Mouse (Mus musculus) MEL (cell line): ENCODE data around the gene Tpm1. TPM values are rescaled to one million over a fixed set of nuclear protein-coding genes. Genes with fewer than 3 reads are reported as not detected.

Source experiments
- DNase-seq: peaks from one replicate; pipeline ENCODE4 v3.0.0; 2011; ENCODE audit warnings: low read depth, low spot score
- H3K27ac ChIP-seq: 2 replicates; pipeline ENCODE4 v1.5.1; 2012; ENCODE audit warnings: low read depth, mild to moderate bottlenecking, control low read depth, low read length, moderate library complexity; ENCODE audit not compliant: control insufficient read depth
- H3K27me3 ChIP-seq, 2 experiments: fragments of 150-350 bp in 1 of 2; sonication (generic) in 1 of 2; 2 replicates each; pipeline ENCODE4 v1.6.1; 2012; ENCODE audit warnings: low read length in 2 of 2, mild to moderate bottlenecking in 2 of 2, improper control_type of control experiment in 1 of 2, moderate library complexity in 1 of 2; ENCODE audit not compliant: insufficient read depth in 2 of 2, control insufficient read depth in 1 of 2
- H3K36me3 ChIP-seq, 2 experiments: 2 replicates each; pipeline ENCODE4 v1.6.1; 2012 to 2014; ENCODE audit warnings: low read length in 2 of 2, improper control_type of control experiment in 1 of 2, inconsistent platforms in 1 of 2, mild to moderate bottlenecking in 1 of 2; ENCODE audit not compliant: insufficient read depth in 2 of 2, control insufficient read depth in 1 of 2
- H3K4me1 ChIP-seq, 2 experiments: fragments of 150-350 bp in 1 of 2; sonication (generic) in 1 of 2; 2 replicates each; pipeline ENCODE4 v1.6.1; 2012; ENCODE audit warnings: low read length in 2 of 2, improper control_type of control experiment in 1 of 2, mild to moderate bottlenecking in 1 of 2; ENCODE audit not compliant: insufficient read depth in 2 of 2, control insufficient read depth in 1 of 2
- H3K4me3 ChIP-seq, 2 experiments: fragments of 150-350 bp in 1 of 2; sonication (generic) in 1 of 2; 2 replicates each; pipeline ENCODE4 v1.5.1; 2012; ENCODE audit warnings: low read depth in 2 of 2, low read length in 2 of 2, mild to moderate bottlenecking in 2 of 2, moderate library complexity in 2 of 2, control low read depth in 1 of 2, improper control_type of control experiment in 1 of 2; ENCODE audit not compliant: control insufficient read depth in 1 of 2, insufficient read depth in 1 of 2
- H3K79me2 ChIP-seq: 2 replicates; pipeline ENCODE4 v1.6.1; 2012; ENCODE audit warnings: mild to moderate bottlenecking, low read length, moderate library complexity; ENCODE audit not compliant: control insufficient read depth, poor library complexity, insufficient read depth
- H3K9ac ChIP-seq: 2 replicates; pipeline ENCODE4 v1.6.1; 2012; ENCODE audit warnings: low read depth, mild to moderate bottlenecking, control low read depth, low read length, moderate library complexity; ENCODE audit not compliant: control insufficient read depth, poor library complexity, severe bottlenecking
- H3K9me3 ChIP-seq: fragments of 150-350 bp; sonication (generic); replicated peaks from 2 replicates; pipeline ENCODE4 v1.6.1; 2012; ENCODE audit warnings: mild to moderate bottlenecking, low read length, improper control_type of control experiment, moderate library complexity; ENCODE audit not compliant: insufficient read depth
- BHLHE40 ChIP-seq: IDR thresholded peaks from 2 replicates; pipeline ENCODE4 v1.6.1; 2012; ENCODE audit warnings: low read depth, mild to moderate bottlenecking, inconsistent platforms, low read length, improper control_type of control experiment, borderline replicate concordance
- CHD1 ChIP-seq: IDR thresholded peaks from 2 replicates; pipeline ENCODE4 v1.6.1; 2012; ENCODE audit warnings: low read depth, mild to moderate bottlenecking, inconsistent platforms, low read length, improper control_type of control experiment
- CHD2 ChIP-seq: IDR thresholded peaks from 2 replicates; pipeline ENCODE4 v1.6.1; 2011; ENCODE audit warnings: low read length, improper control_type of control experiment
- E2F4 ChIP-seq: IDR thresholded peaks from 2 replicates; pipeline ENCODE4 v1.6.1; 2011; ENCODE audit warnings: low read depth, low read length, improper control_type of control experiment, borderline replicate concordance
- ELF1 ChIP-seq: IDR thresholded peaks from 2 replicates; pipeline ENCODE4 v1.6.1; 2014; ENCODE audit warnings: low read depth, mild to moderate bottlenecking, inconsistent platforms, low read length, improper control_type of control experiment, moderate library complexity
- EP300 ChIP-seq, 2 experiments: IDR thresholded peaks; 2 replicates each; pipeline ENCODE4 v1.6.1; 2011; ENCODE audit warnings: improper control_type of control experiment in 2 of 2, low read length in 2 of 2, low read depth in 1 of 2, mild to moderate bottlenecking in 1 of 2
- ETS1 ChIP-seq: IDR thresholded peaks from 2 replicates; pipeline ENCODE4 v1.6.1; 2012; ENCODE audit warnings: low read depth, mild to moderate bottlenecking, inconsistent platforms, low read length, improper control_type of control experiment, moderate library complexity
- GABPA ChIP-seq: IDR thresholded peaks from 2 replicates; pipeline ENCODE4 v1.6.1; 2012; ENCODE audit warnings: low read depth, mild to moderate bottlenecking, inconsistent platforms, low read length, improper control_type of control experiment, moderate library complexity
- GATA1 ChIP-seq: IDR thresholded peaks from 2 replicates; pipeline ENCODE4 v1.6.1; 2011; ENCODE audit warnings: low read depth, low read length, improper control_type of control experiment
- HCFC1 ChIP-seq: IDR thresholded peaks from 2 replicates; pipeline ENCODE4 v1.6.1; 2012; ENCODE audit warnings: low read depth, mild to moderate bottlenecking, inconsistent platforms, low read length, improper control_type of control experiment, moderate library complexity
- JUND ChIP-seq: IDR thresholded peaks from 2 replicates; pipeline ENCODE4 v1.6.1; 2011; ENCODE audit warnings: low read depth, mild to moderate bottlenecking, improper control_type of control experiment, low read length
- KAT2A ChIP-seq: conservative IDR thresholded peaks from 2 replicates; pipeline ENCODE4 v1.6.1; 2012; ENCODE audit warnings: low read depth, low read length, improper control_type of control experiment, inconsistent platforms
- MAZ ChIP-seq: IDR thresholded peaks from 2 replicates; pipeline ENCODE4 v1.6.1; 2012; ENCODE audit warnings: low read depth, mild to moderate bottlenecking, inconsistent platforms, low read length, improper control_type of control experiment
- MEF2A ChIP-seq: IDR thresholded peaks from 2 replicates; pipeline ENCODE4 v1.6.1; 2014; ENCODE audit warnings: low read depth, mild to moderate bottlenecking, inconsistent platforms, low read length, improper control_type of control experiment; ENCODE audit not compliant: poor library complexity, insufficient replicate concordance, severe bottlenecking; ENCODE audit errors: extremely low read depth
- MXI1 ChIP-seq: IDR thresholded peaks from 2 replicates; pipeline ENCODE4 v1.6.1; 2011; ENCODE audit warnings: mild to moderate bottlenecking, low read depth, low read length, improper control_type of control experiment
- MYB ChIP-seq: IDR thresholded peaks from 2 replicates; pipeline ENCODE4 v1.6.1; 2011; ENCODE audit warnings: mild to moderate bottlenecking, low read depth, low read length, improper control_type of control experiment
- MYC ChIP-seq: IDR thresholded peaks from 2 replicates; pipeline ENCODE4 v1.6.1; 2011; ENCODE audit warnings: low read depth, mild to moderate bottlenecking, low read length, improper control_type of control experiment, moderate library complexity
- NELFE ChIP-seq: IDR thresholded peaks from 2 replicates; pipeline ENCODE4 v1.6.1; 2011; ENCODE audit warnings: low read depth, low read length, improper control_type of control experiment
- NRF1 ChIP-seq: IDR thresholded peaks from 2 replicates; pipeline ENCODE4 v1.6.1; 2014; ENCODE audit warnings: low read depth, mild to moderate bottlenecking, inconsistent platforms, low read length, improper control_type of control experiment, moderate library complexity; ENCODE audit not compliant: poor library complexity, insufficient read depth, severe bottlenecking
- POLR2A ChIP-seq, 2 experiments: IDR thresholded peaks; 2 replicates each; pipeline ENCODE4 v1.6.1; 2011 to 2012; ENCODE audit warnings: low read length in 2 of 2, mild to moderate bottlenecking in 2 of 2, control low read depth in 1 of 2, improper control_type of control experiment in 1 of 2, low read depth in 1 of 2, moderate library complexity in 1 of 2; ENCODE audit not compliant: control insufficient read depth in 1 of 2, insufficient read depth in 1 of 2, poor library complexity in 1 of 2
- POLR2AphosphoS5 ChIP-seq: IDR thresholded peaks from 2 replicates; pipeline ENCODE4 v1.6.1; 2012; ENCODE audit warnings: low read depth, borderline replicate concordance, mild to moderate bottlenecking, inconsistent platforms, low read length, moderate library complexity, mixed read lengths
- RAD21 ChIP-seq: IDR thresholded peaks from 2 replicates; pipeline ENCODE4 v1.6.1; 2011; ENCODE audit warnings: mild to moderate bottlenecking, low read depth, low read length, improper control_type of control experiment
- RCOR1 ChIP-seq: IDR thresholded peaks from 2 replicates; pipeline ENCODE4 v1.6.1; 2012; ENCODE audit warnings: low read depth, mild to moderate bottlenecking, inconsistent platforms, low read length, improper control_type of control experiment
- SIN3A ChIP-seq: IDR thresholded peaks from 2 replicates; pipeline ENCODE4 v1.6.1; 2012; ENCODE audit warnings: low read length, improper control_type of control experiment, inconsistent platforms
- SMC3 ChIP-seq: IDR thresholded peaks from 2 replicates; pipeline ENCODE4 v1.6.1; 2011; ENCODE audit warnings: low read depth, low read length, improper control_type of control experiment
- TAL1 ChIP-seq: IDR thresholded peaks from 2 replicates; pipeline ENCODE4 v1.6.1; 2012; ENCODE audit warnings: mild to moderate bottlenecking, inconsistent platforms, low read length, moderate library complexity, mixed read lengths
- TBP ChIP-seq: IDR thresholded peaks from 2 replicates; pipeline ENCODE4 v1.8.0; 2011; ENCODE audit warnings: low read depth, low read length, improper control_type of control experiment
- TCF12 ChIP-seq: IDR thresholded peaks from 2 replicates; pipeline ENCODE4 v1.6.1; 2014; ENCODE audit warnings: low read depth, mild to moderate bottlenecking, inconsistent platforms, low read length, improper control_type of control experiment, moderate library complexity
- UBTF ChIP-seq: IDR thresholded peaks from 2 replicates; pipeline ENCODE4 v1.6.1; 2012; ENCODE audit warnings: low read depth, mild to moderate bottlenecking, inconsistent platforms, low read length, improper control_type of control experiment, moderate library complexity, borderline replicate concordance; ENCODE audit not compliant: insufficient read depth
- USF1 ChIP-seq: IDR thresholded peaks from 2 replicates; pipeline ENCODE4 v1.6.1; 2014; ENCODE audit warnings: low read depth, mild to moderate bottlenecking, inconsistent platforms, low read length, improper control_type of control experiment, moderate library complexity
- USF2 ChIP-seq, 2 experiments: IDR thresholded peaks; 2 replicates each; pipeline ENCODE4 v1.6.1; 2011 to 2012; ENCODE audit warnings: improper control_type of control experiment in 2 of 2, low read length in 2 of 2, borderline replicate concordance in 1 of 2, inconsistent platforms in 1 of 2, low read depth in 1 of 2, mild to moderate bottlenecking in 1 of 2; ENCODE audit not compliant: insufficient read depth in 1 of 2
- ZC3H11A ChIP-seq: IDR thresholded peaks from 2 replicates; pipeline ENCODE4 v1.6.1; 2012; ENCODE audit warnings: low read depth, mild to moderate bottlenecking, inconsistent platforms, low read length, improper control_type of control experiment
- ZKSCAN1 ChIP-seq: IDR thresholded peaks from 2 replicates; pipeline ENCODE4 v1.6.1; 2012; ENCODE audit warnings: low read depth, mild to moderate bottlenecking, inconsistent platforms, low read length, improper control_type of control experiment, moderate library complexity
- ZMIZ1 ChIP-seq: IDR thresholded peaks from 2 replicates; pipeline ENCODE4 v1.6.1; 2012; ENCODE audit warnings: low read depth, mild to moderate bottlenecking, inconsistent platforms, low read length, improper control_type of control experiment, moderate library complexity
- ZNF384 ChIP-seq: IDR thresholded peaks from 2 replicates; pipeline ENCODE4 v1.6.1; 2012; ENCODE audit warnings: low read depth, mild to moderate bottlenecking, inconsistent platforms, low read length, improper control_type of control experiment
- polyA plus RNA-seq, 2 experiments: library from polyadenylated mRNA; stranded (reverse) in 1 of 2; unstranded in 1 of 2; fragments of >175 nt in 1 of 2; fragments of >200 nt in 1 of 2; gene quantifications; 2 replicates each; pipeline versions ENCODE4 v1.2.1 to v1.2.4; 2012; ENCODE audit warnings: low replicate concordance in 2 of 2, low read depth in 1 of 2; ENCODE audit not compliant: insufficient read length in 2 of 2, insufficient read depth in 1 of 2, missing spikeins in 1 of 2
- total RNA-seq: library from RNA; depleted of rRNA; stranded (reverse); fragments of 300-350 nt; gene quantifications from 2 replicates; pipeline ENCODE4 v1.2.3, GENCODE M21; 2012

Tpm1 gene
- total and polyA plus RNA-seq, 3 experiments: 38.2 to 113 TPM; not detected in 1

DNA sequence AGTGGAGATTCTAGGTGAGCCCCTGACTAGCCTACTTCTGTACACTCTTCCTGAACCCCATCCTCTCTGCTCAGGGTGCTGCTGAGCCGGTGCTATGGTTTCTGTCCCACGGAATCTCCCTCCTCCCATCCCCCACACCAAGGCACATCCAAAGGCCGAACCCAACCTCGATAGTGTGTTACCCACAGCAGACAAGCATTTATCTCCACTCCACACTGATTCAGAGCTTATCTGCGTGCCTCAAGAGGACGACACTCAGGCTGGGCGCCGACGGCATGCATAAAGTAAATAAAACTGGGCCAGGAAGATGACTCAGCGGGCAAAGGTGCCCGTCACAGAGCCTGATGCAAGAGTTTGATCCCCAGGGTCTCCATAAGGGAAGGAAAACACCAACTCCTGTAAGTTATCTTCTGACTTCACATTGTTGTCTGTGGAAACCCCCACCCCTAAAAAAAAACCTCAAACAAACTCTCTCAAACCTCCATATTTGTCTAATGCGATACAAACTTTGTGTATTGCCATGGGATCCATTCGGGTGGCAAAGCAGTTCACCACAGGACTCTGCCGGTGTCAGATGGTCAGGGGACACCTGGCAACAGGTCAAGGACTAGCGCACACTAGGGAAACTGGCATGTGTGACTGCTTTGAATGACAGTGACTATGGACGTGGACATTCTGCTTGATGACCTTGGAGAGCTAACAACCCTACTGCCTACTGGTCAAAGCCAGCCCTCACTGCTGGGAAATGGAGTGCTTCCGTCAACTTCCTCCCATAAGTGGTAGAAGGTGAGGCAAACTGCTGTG, 24.1 kb downstream of the Tpm1 start:
- peaks cover 0 to 31% of the 10 kb centered on the region in 2 experiments for H3K36me3 ChIP-seq
- no peak overlapping the region for H3K4me3 ChIP-seq
- H3K27me3 ChIP-seq: no peaks in the 10 kb centered on the region
- H3K79me2 ChIP-seq: no peaks in the 10 kb centered on the region
- no peaks in the 10 kb centered on the region for H3K9me3 ChIP-seq
- H3K4me1 ChIP-seq: peaks cover 4 to 29% of the 10 kb centered on the region in 2 experiments
- DNase-seq: peak; percentile 92
- H3K9ac ChIP-seq: no peak overlapping the region
- peak overlapping the region; percentile 83 for H3K27ac ChIP-seq
- TF ChIP-seq BHLHE40 (peak; percentile 71; the same call in 1 of the 2 replicates), TCF12 (peak; percentile 96), GABPA (0 out of 2 replicates have a peak, but pooled peaks have one; percentile 41), MEF2A (no peak), MAZ (no peak), POLR2A (IDR thresholded peaks at IDR 0.05; ENCODE audit: control insufficient read depth in 1 of 2, insufficient read depth in 1 of 2, low read depth in 1 of 2, low read length in 2 of 2, poor library complexity in 1 of 2) (no peak), TBP (no peak; the same call in 1 of the 2 replicates), CHD2 (peak; percentile 76), NELFE (no peak), USF1 (no peak), TAL1 (peak; percentile 90), RCOR1 (peak; percentile 98), RAD21 (no peak), UBTF (no peak), KAT2A (no peak; the same call in 1 of the 2 replicates), MYB (no peak), JUND (no peak), MXI1 (peak; percentile 81), HCFC1 (0 out of 2 replicates have a peak, but pooled peaks have one; percentile 27), USF2 (IDR thresholded peaks at IDR 0.05; ENCODE audit: borderline replicate concordance in 1 of 2, insufficient read depth in 1 of 2, low read depth in 1 of 2, low read length in 2 of 2) (no peak), ZC3H11A (no peak), SMC3 (no peak), POLR2AphosphoS5 (no peak), GATA1 (peak; percentile 96), ZKSCAN1 (no peak), SIN3A (peak; percentile 89), NRF1 (no peak), EP300 (IDR thresholded peaks at IDR 0.05; ENCODE audit: low read depth in 1 of 2, low read length in 2 of 2) (peak; percentile 92 to 97), MYC (0 out of 2 replicates have a peak, but pooled peaks have one; percentile 47), CHD1 (no peak), ELF1 (no peak), ZMIZ1 (no peak), E2F4 (no peak), ZNF384 (0 out of 2 replicates have a peak, but pooled peaks have one; percentile 44), ETS1 (peak; percentile 97)
